Mouse (Mus musculus) left cerebral cortex, adult 18-20 months (tissue): Measurements from ENCODE around the gene Zfp1. TPM values are rescaled to one million over a fixed set of nuclear protein-coding genes. Genes with fewer than 3 reads are reported as not detected.
"Not testable (repeated sequence)": the region's sequence is repeated elsewhere in the genome, so short reads cannot be mapped to it uniquely, and the experiment has no call there.

Source experiments
- DNase-seq, 2 experiments: peaks; one replicate each; pipeline ENCODE4 v3.0.0; 2021 to 2022; ENCODE audit warnings: low spot score in 2 of 2, mixed read lengths in 1 of 2
- total RNA-seq, 2 experiments: library from RNA; stranded (reverse); gene quantifications; 2 replicates each; pipeline ENCODE4 v1.2.3; 2021

The Zfp1 gene
- total RNA-seq, 2 experiments from 2014 or later = 21.0 to 23.3 TPM

GRCm38 (mm10) chr8:111624081-111624852, 18.9 kb upstream of the Zfp1 start:
- DNase-seq = peak; percentile 54 to 61

DNA sequence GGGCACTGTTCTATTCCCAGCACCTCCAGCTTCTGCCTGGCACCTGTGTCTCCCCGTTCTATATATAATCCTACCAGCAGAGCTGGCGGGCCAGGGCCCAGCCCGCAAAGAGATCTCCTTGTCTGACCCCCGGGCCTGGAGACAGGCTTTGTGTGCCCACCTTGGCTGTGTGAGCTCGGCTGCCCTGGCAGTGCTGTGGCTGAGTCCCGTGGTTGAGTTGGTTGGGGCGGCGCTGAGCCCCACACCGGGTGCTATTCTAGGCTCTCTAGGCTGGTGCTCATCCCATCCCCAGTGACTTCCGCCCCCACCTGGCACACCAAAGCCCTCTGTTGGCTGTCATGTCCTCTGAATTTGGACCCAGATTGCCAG, 18.4 kb upstream of the Zfp1 start:
- DNase-seq = no peak

DNA sequence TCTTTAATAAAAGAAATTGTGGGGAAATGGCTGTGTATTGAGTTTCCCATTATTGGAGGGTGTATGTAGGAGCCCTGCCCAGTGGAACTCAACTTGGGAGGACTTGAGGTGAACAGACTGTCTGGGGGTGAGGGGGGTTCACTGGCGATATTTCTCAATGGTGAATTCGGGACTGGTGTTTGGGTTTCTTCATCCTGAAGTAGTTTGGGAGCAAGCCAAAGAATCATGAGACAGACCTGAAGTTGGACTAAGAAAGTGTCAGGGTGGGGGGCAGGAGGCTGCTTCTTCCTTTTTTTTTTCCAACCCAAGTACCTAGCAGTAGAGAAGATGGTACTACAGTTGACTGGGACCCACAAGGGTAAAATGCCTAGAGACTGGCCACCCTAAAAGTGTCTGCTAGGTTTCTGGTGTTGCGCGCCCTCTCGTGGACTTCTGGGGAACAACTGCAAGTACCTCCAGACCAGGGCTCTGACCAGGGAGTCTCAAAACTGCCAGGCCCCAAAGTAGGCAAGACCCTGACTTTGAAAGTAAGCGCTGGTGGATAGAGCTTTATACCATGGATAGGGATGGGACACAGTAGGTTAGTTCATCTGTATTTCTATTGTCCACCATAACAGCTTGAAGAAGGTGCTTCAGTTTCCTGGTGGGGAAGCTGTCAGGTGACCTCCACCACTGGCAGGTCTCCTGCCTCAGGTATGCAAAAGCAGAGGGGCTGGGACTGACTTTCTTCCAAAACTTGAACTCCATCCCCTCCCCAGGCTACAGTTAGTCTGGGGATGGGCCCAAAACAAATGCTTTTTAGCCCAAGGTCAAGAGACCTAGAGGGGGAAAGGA, 17.3 kb upstream of the Zfp1 start:
- DNase-seq = peak; percentile 72 to 77

DNA sequence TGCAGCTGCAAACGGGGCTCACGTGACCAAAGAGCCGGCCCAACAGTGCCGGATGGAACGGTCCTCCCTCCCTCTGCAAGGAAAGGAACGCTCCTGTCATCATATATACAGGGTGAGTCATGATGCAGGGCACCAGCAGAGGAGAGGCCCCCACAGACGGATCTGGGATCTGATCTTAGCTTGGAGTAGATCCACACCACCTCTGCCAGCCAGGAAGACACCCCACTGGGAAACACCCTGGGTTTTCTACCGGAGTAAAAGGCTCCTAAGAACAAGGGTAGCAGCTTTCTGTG, 16.7 kb upstream of the Zfp1 start:
- DNase-seq = peak; percentile 47 to 53

DNA sequence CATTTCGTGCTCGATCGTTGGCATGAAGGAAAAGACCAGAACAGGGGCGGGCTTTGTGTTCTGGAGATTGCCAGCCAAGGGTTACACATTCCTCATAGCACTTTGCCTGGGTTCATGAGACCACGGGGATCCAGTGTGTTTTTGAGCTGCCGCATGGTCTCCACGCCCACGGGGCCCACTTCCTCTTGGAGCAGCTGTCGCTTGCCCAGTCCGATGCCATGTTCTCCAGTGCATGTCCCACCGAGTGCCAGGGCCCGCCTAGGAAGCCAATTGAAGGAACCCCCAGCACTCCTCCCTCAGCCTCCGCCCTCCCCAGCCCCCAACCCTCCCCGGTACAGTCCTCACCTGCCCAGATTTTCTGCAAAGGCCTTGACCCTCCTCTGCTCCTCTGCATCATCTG, 16.3 kb upstream of the Zfp1 start:
- no peak for DNase-seq

DNA sequence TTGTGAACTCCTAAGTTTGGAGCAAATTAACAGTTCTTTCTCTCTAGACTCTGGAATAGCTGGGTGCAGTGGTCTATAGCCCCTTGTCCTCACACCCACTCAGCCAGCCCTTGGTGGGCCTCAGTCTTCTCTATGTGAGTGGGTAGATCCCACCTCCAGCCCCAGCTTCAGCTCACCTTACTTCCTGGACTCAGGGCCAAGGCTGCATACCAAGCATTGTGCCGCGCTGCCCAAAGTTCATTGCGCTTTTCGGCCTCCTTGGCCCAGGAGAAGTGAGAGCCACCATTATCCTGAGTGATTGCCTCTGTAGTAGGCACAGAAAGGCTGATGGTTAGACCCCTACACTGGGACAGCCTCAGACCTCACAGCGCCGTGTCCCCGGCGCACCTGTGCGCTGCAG, 15.3 kb upstream of the Zfp1 start:
- DNase-seq = no peak

GRCm38 (mm10) chr8:111628401-111628800, 14.8 kb upstream of the Zfp1 start:
- no peak for DNase-seq

GRCm38 (mm10) chr8:111628894-111629501, 14.2 kb upstream of the Zfp1 start:
- DNase-seq = no peak

DNA sequence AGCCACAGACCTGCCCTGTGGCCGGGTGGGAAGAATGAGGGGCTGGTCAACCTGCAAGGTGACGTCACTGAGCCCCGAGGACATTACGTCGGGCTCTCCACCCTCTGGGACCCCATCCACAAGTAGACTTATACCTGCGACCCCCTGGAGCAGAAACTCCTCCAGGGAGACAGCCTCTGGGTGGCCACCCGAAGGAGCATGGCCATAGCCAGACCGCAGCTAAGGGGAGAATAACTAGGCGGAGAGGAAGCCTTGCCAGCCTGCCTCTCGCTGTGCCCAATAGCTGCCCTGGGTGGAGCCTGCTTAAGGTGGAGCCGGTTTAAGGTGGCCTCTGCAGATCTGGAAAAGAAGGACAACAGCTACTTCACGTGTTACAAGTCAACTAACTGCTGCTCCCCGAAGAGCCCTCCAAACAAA, 13.1 kb upstream of the Zfp1 start, which contains the start of gene Ldhd:
TSS of gene Ldhd (minus strand) at position 270 of the 417 bp plus-strand sequence.
- peak; percentile 51 to 60 for DNase-seq

DNA sequence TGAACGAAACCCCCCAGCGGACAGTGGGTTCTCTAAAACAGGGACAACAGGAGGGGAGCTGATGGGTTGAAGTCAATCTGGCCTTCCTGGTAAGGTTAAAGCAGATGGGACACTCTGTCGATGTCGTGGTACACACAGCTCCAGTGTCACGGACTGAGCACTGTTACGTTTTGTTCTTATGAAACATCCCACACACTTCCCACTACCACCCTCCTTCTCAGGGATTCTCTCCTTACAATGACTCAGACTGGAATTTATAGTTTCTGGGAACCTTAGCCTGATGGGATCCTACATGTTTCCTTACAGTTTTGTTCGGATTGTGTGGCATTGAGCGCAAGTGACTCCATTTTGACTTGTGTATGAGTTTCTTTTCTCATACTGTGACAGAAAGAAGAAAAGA, 11.6 kb upstream of the Zfp1 start:
- DNase-seq = no peak

- DNase-seq = no peak
Observed at GRCm38 (mm10) chr8:111632976-111633375, 10.2 kb upstream of the Zfp1 start.

GRCm38 (mm10) chr8:111638086-111638485, 5.1 kb upstream of the Zfp1 start:
- DNase-seq = no peak

DNA sequence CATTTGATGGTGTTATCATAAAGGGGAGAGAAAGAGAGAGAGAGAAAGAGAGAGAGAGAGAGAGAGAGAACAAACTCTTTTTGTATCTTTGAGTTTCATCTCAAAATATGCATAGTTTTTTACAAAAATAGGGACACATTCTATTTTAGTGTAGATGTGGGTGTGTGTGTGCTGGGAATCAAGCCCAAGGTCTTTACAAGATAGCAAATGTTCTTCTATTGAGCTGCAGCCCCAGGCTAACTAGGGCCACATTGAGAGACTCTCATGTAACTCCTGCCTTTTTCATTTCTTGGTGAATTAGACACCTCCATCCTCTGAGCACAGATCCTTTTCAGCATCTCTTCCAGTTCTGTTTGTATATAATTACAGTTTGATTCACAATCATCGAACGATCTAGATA, 2.1 kb upstream of the Zfp1 start:
- DNase-seq = no peak

- DNase-seq = no peak
Observed at GRCm38 (mm10) chr8:111642496-111642895, 705 bp upstream of the Zfp1 start.

GRCm38 (mm10) chr8:111642939-111643263, 300 bp upstream of the Zfp1 start:
- DNase-seq = no peak

DNA sequence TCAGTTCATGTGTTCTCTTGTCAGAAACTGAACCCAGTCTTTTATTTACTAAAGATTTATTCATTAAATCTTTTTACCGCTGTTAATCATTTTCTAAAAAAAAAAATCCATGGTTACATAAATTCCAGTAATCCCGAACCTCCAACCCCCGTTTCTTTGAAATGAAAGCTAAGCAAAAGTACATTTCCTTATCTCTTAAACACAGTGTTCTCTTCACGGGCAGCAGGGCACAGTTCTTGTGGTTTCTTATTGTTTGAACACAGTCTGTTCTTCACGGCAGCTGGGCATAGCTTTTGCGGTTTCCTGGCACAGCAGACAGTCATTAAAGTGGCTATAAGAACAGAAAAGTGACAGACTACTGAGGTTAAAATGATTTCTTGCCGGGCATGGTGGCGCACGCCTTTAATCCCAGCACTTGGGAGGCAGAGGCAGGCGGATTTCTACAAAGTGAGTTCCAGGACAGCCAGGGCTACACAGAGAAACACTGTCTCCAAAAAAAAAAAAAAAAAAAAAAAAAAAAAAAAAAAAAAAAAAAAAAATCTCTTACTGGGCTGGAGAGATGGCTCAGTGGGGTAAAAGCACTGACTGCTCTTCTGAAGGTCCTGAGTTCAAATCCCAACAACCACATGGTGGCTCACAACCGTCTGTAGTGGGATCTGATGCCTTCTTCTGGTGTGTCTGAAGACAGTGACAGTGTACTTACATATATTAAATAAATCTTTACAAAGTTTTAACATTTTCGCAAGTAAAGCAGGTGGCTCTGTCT, 1.3 kb downstream of the Zfp1 start:
- not testable (repeated sequence) for DNase-seq

- no peak for DNase-seq
Observed at GRCm38 (mm10) chr8:111645715-111646114, 2.5 kb downstream of the Zfp1 start.

- no peak for DNase-seq
Observed at GRCm38 (mm10) chr8:111648834-111649233, 5.6 kb downstream of the Zfp1 start.

- no peak for DNase-seq
Observed at GRCm38 (mm10) chr8:111650651-111651050, 7.5 kb downstream of the Zfp1 start.

DNA sequence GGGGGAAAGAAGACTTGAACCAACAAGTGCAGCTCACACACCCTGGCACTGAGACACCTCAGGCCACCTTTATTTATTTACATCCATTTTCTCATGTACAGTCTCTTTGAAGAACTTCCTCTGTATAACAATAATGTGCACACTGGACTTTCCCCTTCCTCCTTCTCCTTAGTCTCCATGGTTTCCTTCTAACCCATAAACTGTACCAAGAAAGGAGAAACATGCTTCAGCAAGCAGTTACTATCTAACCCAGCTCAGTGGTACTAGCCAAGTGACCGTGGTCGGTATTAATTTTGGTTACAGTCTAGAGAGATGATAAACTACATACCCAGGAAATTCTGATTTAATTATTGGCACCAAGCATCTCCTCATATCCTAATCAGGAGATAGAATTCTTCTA, 10.3 kb downstream of the Zfp1 start:
- no peak for DNase-seq

DNA sequence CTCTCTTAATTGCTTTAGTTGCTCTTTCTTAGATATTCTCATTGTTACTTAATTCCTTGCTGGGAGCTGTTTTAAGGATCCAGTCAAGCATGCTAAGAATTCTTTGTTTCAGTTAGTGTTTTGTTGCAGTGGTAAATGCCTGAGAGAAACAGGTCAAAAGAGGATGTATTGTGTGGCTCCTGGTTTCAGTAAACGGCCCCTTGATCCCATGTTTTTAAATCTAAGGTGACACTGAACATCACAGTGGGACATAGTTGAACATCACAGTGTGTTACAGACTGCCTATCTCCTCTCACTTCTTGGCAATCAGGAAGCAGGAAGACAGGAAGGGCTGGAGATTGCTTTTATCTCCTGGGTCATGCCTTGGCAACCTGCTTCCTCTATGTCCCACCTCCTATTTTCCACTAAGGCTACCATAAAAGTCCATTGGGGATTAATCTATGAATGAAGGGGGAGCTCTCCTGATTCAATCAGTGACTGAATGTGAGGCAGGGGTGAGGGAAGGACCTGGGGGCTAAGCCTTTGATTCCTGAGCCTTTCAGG, 14.2 kb downstream of the Zfp1 start:
- DNase-seq = no peak
